Mouse (Mus musculus): ENCODE measurements around the gene Gm21887. TPM values are rescaled to one million over a fixed set of nuclear protein-coding genes. Genes with fewer than 3 reads are reported as not detected.
A peak's percentile ranks its signal among the peaks of the same experiment; 100 is the strongest.
"Not testable (repeated sequence)": the region's sequence is repeated elsewhere in the genome, so short reads cannot be mapped to it uniquely, and the experiment has no call there.

Gm21887 gene
- polyA plus RNA-seq, 1 experiment from 2014 or later: 306 TPM

DNA sequence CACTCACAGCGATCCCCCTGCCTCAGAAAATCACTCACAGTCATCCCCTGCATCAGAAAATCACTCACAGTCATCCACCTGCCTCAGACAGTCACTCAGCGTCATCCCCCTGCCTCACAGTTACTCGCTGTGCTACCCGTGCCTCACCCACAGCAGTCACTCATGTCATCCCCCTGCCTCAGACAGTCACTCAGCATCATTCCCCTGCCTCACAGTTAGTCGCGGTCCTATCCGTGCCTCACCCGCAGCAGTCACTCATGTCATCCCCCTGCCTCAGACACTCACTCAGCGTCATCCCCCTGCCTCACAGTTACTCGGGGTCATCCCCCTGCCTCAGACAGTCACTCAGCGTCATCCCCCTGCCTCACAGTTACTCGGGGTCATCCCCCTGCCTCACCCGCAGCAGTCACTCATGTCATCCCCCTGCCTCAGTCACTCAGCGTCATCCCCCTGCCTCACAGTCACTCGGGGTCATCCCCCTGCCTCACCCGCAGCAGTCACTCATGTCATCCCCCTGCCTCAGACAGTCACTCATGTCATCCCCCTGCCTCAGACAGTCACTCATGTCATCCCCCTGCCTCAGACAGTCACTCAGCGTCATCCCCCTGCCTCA is 13.4 kb upstream of the Gm21887 start:
- H3K27ac ChIP-seq (replicated peaks); H3K36me3 ChIP-seq; H3K9me3 ChIP-seq (replicated peaks); H3K4me1 ChIP-seq; H3K27me3 ChIP-seq (ENCODE audit: low read depth, poor library complexity, severe bottlenecking); H3K4me3 ChIP-seq: not testable (repeated sequence)
- WGBS: no CpG with 5 or more reads among the region's 17 CpGs
- DNase-seq (ENCODE audit: low spot score): peak; percentile 9

GRCm38 (mm10) chrX:169996926-169997325 is 12.5 kb upstream of the Gm21887 start:
- not testable (repeated sequence) for H3K27ac ChIP-seq (replicated peaks); H3K36me3 ChIP-seq; H3K27me3 ChIP-seq (ENCODE audit: low read depth, poor library complexity, severe bottlenecking); H3K4me1 ChIP-seq; H3K4me3 ChIP-seq; H3K9me3 ChIP-seq (replicated peaks); DNase-seq (ENCODE audit: low spot score)
- no CpG with 5 or more reads among the region's 46 CpGs for WGBS

DNA sequence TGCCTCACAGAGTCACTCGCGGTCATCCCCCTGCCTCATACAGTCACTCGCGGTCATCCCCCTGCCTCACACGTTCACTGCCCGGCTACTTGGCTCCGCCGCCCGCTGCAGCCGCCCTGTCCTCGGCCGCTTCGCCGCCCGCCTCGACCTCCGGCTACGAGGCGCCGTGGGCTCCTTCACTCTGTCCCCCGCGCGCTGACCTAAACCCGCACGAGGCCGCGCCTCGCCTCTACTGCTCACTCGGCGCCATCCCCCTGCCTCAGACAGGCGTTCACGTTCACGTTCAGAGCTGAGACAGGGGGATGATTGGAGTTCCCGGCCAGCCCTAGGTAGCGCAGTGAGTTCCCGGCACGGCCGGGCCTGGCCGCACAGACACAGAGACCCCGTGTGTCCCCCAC is 12.0 kb upstream of the Gm21887 start:
- peak overlapping the region; percentile 85 for H3K27ac ChIP-seq (replicated peaks)
- peak overlapping the region; percentile 49 for H3K4me3 ChIP-seq
- not testable (repeated sequence) for DNase-seq (ENCODE audit: low spot score); H3K27me3 ChIP-seq (ENCODE audit: low read depth, poor library complexity, severe bottlenecking); H3K4me1 ChIP-seq; H3K36me3 ChIP-seq; H3K9me3 ChIP-seq (replicated peaks)
- WGBS: 18% methylated on average over 6 of the region's 40 CpGs

- H3K27me3 ChIP-seq (ENCODE audit: low read depth, poor library complexity, severe bottlenecking); H3K9me3 ChIP-seq (replicated peaks); H3K36me3 ChIP-seq; H3K4me1 ChIP-seq: not testable (repeated sequence)
- Histone ChIP-seq H3K4me3 (peak overlapping the region; percentile 49), H3K27ac (replicated peaks) (peak overlapping the region; percentile 85)
- DNase-seq (ENCODE audit: low spot score): peak; percentile 58
- 16% methylated on average over 9 of the region's 37 CpGs for WGBS
These were observed 11.5 kb upstream of the Gm21887 start for GRCm38 (mm10) chrX:169997854-169998456.

GRCm38 (mm10) chrX:169998559-169999219 is 10.8 kb upstream of the Gm21887 start:
- not testable (repeated sequence) for H3K9me3 ChIP-seq (replicated peaks); DNase-seq (ENCODE audit: low spot score); H3K4me3 ChIP-seq; H3K27ac ChIP-seq (replicated peaks); H3K4me1 ChIP-seq; H3K27me3 ChIP-seq (ENCODE audit: low read depth, poor library complexity, severe bottlenecking); H3K36me3 ChIP-seq
- WGBS: 0% methylated on average over 2 of the region's 4 CpGs

GRCm38 (mm10) chrX:169999226-169999883 is 10.1 kb upstream of the Gm21887 start:
- peak; percentile 17 for DNase-seq (ENCODE audit: low spot score)
- H3K36me3 ChIP-seq; H3K27ac ChIP-seq (replicated peaks); H3K4me3 ChIP-seq; H3K4me1 ChIP-seq; H3K27me3 ChIP-seq (ENCODE audit: low read depth, poor library complexity, severe bottlenecking): not testable (repeated sequence)
- WGBS: 41% methylated on average over 6 of the region's 11 CpGs
- H3K9me3 ChIP-seq (replicated peaks): peaks cover 16% of the 10 kb centered on the region

DNA sequence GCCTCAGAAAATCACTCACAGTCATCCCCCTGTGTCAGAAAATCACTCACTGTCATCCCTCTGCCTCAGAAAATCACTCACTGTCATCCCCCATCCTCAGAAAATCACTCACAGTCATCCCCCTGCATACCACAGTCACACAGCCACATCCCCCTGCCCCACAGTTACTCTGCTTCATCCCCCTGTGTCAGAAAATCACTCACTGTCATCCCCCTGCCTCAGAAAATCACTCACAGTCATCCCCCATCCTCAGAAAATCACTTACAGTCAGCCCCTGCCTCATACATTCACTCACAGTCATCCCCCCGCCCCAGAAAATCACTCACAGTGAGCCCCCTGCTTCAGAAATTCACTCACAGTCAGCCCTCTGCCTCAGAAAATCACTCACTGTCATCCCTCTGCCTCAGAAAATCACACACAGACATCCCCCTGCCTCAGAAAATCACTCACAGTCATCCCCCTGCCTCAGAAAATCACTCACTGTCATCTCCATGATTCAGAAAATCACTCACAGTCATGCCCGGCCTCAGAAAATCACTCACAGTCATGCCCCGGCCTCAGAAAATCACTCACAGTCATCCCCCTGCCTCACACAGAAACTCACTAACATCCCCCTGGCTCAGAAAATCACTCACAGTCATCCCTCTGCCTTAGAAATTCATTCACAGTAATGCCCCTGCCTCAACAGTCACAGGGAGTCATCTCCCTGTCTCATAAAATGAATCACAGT is 9.4 kb upstream of the Gm21887 start:
- H3K27ac ChIP-seq (replicated peaks); H3K36me3 ChIP-seq; H3K4me3 ChIP-seq; H3K27me3 ChIP-seq (ENCODE audit: low read depth, poor library complexity, severe bottlenecking): not testable (repeated sequence)
- peak; percentile 9 for DNase-seq (ENCODE audit: low spot score)
- peaks cover 17% of the 10 kb centered on the region for H3K9me3 ChIP-seq (replicated peaks)
- WGBS: no CpG with 5 or more reads among the region's 3 CpGs
- H3K4me1 ChIP-seq: peaks cover 11% of the 10 kb centered on the region

GRCm38 (mm10) chrX:170000642-170001387 is 8.6 kb upstream of the Gm21887 start:
- Histone ChIP-seq H3K27ac (replicated peaks) (peak overlapping the region; percentile 73), H3K4me1 (peaks cover 15% of the 10 kb centered on the region), H3K9me3 (replicated peaks) (peaks cover 19% of the 10 kb centered on the region)
- not testable (repeated sequence) for H3K27me3 ChIP-seq (ENCODE audit: low read depth, poor library complexity, severe bottlenecking); H3K4me3 ChIP-seq; H3K36me3 ChIP-seq
- peak; percentile 44 for DNase-seq (ENCODE audit: low spot score)
- 42% methylated on average over 6 of the region's 6 CpGs for WGBS

- not testable (repeated sequence) for H3K36me3 ChIP-seq; DNase-seq (ENCODE audit: low spot score); H3K27me3 ChIP-seq (ENCODE audit: low read depth, poor library complexity, severe bottlenecking); H3K4me3 ChIP-seq
- peaks cover 16% of the 10 kb centered on the region for H3K4me1 ChIP-seq
- H3K9me3 ChIP-seq (replicated peaks): peaks cover 20% of the 10 kb centered on the region
- H3K27ac ChIP-seq (replicated peaks): peak overlapping the region; percentile 73
- WGBS: 50% methylated on average over 4 of the region's 12 CpGs
These were observed 8.1 kb upstream of the Gm21887 start for GRCm38 (mm10) chrX:170001388-170001695.

DNA sequence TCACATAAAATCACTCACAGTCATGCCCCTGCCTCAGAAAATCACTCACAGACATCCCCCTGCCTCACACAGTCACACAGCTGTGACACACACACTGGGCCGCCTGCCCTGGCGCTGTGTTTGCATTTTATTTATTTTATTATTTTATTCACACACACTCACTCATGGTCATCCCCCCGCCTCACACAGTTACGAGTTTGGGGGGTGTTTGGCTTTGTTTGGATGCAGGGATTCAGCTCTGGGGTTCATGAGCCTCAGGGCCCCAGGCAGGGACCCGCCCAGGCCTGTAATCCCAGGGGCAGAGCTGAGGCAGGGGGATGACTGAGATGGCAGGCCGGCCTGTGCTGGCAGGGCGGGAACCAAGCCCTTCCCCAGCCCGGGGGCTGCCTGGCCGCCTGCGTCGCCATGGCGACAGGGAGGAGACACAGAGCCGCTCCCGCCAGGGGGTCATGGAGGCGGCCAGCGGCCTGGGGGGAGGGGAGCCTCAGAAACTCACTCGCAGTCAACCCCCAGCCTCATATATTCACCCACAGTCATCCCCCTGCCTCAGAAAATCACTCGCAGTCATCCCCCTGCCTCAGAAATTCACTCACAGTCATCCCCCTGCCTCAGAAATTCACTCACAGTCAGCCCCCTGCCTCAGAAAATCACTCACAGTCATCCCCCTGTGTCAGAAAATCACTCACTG is 6.8 kb upstream of the Gm21887 start:
- 49% methylated on average over 11 of the region's 18 CpGs for WGBS
- DNase-seq (ENCODE audit: low spot score); H3K27me3 ChIP-seq (ENCODE audit: low read depth, poor library complexity, severe bottlenecking); H3K4me3 ChIP-seq; H3K36me3 ChIP-seq: not testable (repeated sequence)
- peaks cover 25% of the 10 kb centered on the region for H3K4me1 ChIP-seq
- peak overlapping the region; percentile 72 for H3K27ac ChIP-seq (replicated peaks)
- H3K9me3 ChIP-seq (replicated peaks): peaks cover 30% of the 10 kb centered on the region

DNA sequence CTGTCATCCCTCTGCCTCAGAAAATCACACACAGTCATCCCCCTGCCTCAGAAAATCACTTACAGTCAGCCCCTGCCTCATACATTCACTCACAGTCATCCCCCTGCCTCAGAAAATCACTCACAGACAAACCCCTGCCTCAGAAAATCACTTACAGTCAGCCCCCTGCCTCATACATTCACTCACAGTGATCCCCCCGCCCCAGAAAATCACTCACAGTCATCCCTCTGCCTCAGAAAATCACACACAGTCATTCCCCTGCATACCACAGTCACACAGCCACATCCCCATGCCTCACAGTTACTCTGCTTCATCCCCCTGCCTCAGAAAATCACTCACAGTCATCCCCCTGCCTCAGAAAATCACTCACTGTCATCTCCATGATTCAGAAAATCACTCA is 5.9 kb upstream of the Gm21887 start:
- not testable (repeated sequence) for H3K4me3 ChIP-seq; H3K36me3 ChIP-seq; H3K27me3 ChIP-seq (ENCODE audit: low read depth, poor library complexity, severe bottlenecking)
- Histone ChIP-seq H3K27ac (replicated peaks) (peak overlapping the region; percentile 69; the same call in 1 of the 2 replicates), H3K4me1 (peaks cover 34% of the 10 kb centered on the region), H3K9me3 (replicated peaks) (peaks cover 39% of the 10 kb centered on the region)
- 26% methylated on average over 1 of the region's 1 CpGs for WGBS
- DNase-seq (ENCODE audit: low spot score): peak; percentile 4

DNA sequence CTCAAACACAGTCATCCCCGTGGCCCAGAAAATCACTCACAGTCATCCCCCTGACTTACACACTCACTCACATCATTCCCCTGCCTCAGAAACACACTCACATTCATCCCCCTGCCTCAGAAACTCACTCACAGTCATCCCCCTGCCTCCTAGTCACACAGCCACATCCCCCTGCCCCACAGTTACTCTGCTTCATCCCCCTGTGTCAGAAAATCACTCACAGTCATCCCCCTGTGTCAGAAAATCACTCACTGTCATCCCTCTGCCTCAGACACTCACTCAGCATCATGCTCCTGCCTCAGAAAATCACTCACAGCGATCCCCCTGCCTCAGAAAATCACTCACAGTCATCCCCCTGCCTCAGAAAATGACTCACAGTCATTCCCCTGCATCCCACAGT is 5.2 kb upstream of the Gm21887 start:
- WGBS: 50% methylated on average over 2 of the region's 2 CpGs
- peak; percentile 66 for DNase-seq (ENCODE audit: low spot score)
- Histone ChIP-seq H3K9me3 (replicated peaks) (peaks cover 43% of the 10 kb centered on the region), H3K27ac (replicated peaks) (peak overlapping the region; percentile 69), H3K4me1 (peaks cover 37% of the 10 kb centered on the region)
- not testable (repeated sequence) for H3K27me3 ChIP-seq (ENCODE audit: low read depth, poor library complexity, severe bottlenecking); H3K4me3 ChIP-seq; H3K36me3 ChIP-seq

Measured in midbrain, embryonic 10.5 days (tissue).